Mouse (Mus musculus) hindbrain, embryonic 16.5 days (tissue): Measurements from ENCODE around the gene Tex19.2. TPM values are rescaled to one million over a fixed set of nuclear protein-coding genes. Genes with fewer than 3 reads are reported as not detected.
"Not testable (repeated sequence)": the region's sequence is repeated elsewhere in the genome, so short reads cannot be mapped to it uniquely, and the experiment has no call there.

Experiments used
- ATAC-seq: fragments of 200-750 bp; cut with Nextera tagmentation; 2 replicates; pipeline ENCODE4 v1.8.0; 2017; ENCODE audit warnings: moderate TSS enrichment, moderate library complexity
- H3K27ac ChIP-seq: fragments of 300-500 bp; sonication (generic); 2 replicates; pipeline ENCODE4 v1.5.1; 2014; ENCODE audit warnings: low read depth, mild to moderate bottlenecking, control low read depth, low read length, moderate library complexity
- H3K27me3 ChIP-seq: fragments of 300-500 bp; sonication (generic); replicated peaks from 2 replicates; pipeline ENCODE4 v1.6.1; 2014; ENCODE audit warnings: low read length; ENCODE audit not compliant: control insufficient read depth, insufficient read depth
- H3K36me3 ChIP-seq: fragments of 300-500 bp; sonication (generic); 2 replicates; pipeline ENCODE4 v1.6.1; 2014; ENCODE audit warnings: mild to moderate bottlenecking, low read length, moderate library complexity, mixed read lengths; ENCODE audit not compliant: control insufficient read depth, insufficient read depth
- H3K4me1 ChIP-seq: fragments of 300-500 bp; sonication (generic); 2 replicates; pipeline ENCODE4 v1.6.1; 2014; ENCODE audit warnings: low read depth, low read length; ENCODE audit not compliant: control insufficient read depth, insufficient read depth
- H3K4me2 ChIP-seq: fragments of 300-500 bp; sonication (generic); 2 replicates; pipeline ENCODE4 v1.6.1; 2014; ENCODE audit warnings: mild to moderate bottlenecking, low read length, control low read depth, moderate library complexity
- H3K4me3 ChIP-seq: fragments of 300-500 bp; sonication (generic); 2 replicates; pipeline ENCODE4 v1.5.1; 2014; ENCODE audit warnings: mild to moderate bottlenecking, low read length, control low read depth, moderate library complexity
- H3K9ac ChIP-seq: fragments of 300-500 bp; sonication (generic); 2 replicates; pipeline ENCODE4 v1.6.1; 2014; ENCODE audit warnings: low read depth, mild to moderate bottlenecking, control low read depth, low read length, moderate library complexity
- H3K9me3 ChIP-seq: fragments of 300-500 bp; sonication (generic); 2 replicates; pipeline ENCODE4 v1.6.1; 2014; ENCODE audit warnings: mild to moderate bottlenecking, low read length, moderate library complexity; ENCODE audit not compliant: control insufficient read depth
- WGBS: fragments of 180-500 bp; shearing (Covaris S2); extraction: QIAGEN DNeasy Blood & Tissue Kit; methylation state at CpG from one replicate; pipeline ENCODE4 v1.1.7; 2014; 5-methylcytosine and 5-hydroxymethylcytosine counted together
- polyA plus RNA-seq: library from polyadenylated mRNA; unstranded; fragments of >200 nt; fragmentation: Nextera tagmentation; extraction: Ambion mirVana; gene quantifications from 2 replicates; pipeline ENCODE4 v1.2.1, GENCODE M21; 2015

The Tex19.2 gene
- polyA plus RNA-seq, 1 experiment from 2014 or later = not detected

DNA sequence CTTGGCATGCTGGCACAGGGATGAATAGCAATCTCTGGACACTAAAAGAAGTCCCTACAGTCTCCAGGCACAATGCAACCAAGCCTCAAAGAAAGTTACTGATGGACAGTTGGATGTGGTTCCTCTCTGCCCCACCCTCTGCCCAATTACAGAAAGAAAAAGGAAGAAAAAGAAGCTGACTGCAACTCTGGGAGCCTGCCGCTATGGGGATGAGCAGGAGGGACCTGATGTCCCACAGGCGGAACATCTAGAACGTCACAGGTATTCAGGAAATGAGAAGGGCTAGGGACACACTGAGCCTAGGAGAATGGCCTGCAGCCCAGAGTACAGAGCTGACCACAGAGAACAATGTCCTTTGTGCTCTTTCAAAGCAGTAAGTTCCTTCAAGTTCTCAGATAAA, 36.2 kb downstream of the Tex19.2 start:
- 76% methylated on average over 3 of the region's 3 CpGs for WGBS
- H3K4me1 ChIP-seq = no peaks in the 10 kb centered on the region
- ATAC-seq = no peak
- H3K27ac ChIP-seq = no peak overlapping the region
- H3K9me3 ChIP-seq = no peaks in the 10 kb centered on the region
- no peak overlapping the region for H3K4me3 ChIP-seq
- no peak overlapping the region for H3K4me2 ChIP-seq
- H3K9ac ChIP-seq = no peak overlapping the region
- no peaks in the 10 kb centered on the region for H3K27me3 ChIP-seq
- H3K36me3 ChIP-seq = no peaks in the 10 kb centered on the region

DNA sequence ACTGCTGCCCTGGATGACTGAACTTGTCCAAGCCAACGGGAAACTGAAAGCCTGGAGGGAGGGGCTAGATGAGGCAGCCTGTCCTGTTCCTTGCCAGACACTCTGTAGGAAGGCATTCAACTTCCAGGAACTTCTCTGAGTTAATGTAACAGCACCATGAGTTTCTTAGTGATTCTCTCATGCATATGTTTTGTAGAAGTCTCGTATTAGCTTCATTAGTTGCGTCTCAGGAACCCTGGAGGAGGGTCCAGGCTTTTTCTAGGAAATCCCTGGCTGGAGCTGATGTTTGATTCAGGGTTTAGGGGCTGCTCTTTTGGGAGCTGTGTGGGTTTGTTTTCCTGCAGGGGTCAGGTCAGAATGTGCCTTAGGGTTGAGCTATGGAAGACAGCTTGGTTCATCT, 37.4 kb downstream of the Tex19.2 start, which contains the start of gene Sectm1a:
Gene Sectm1a, minus strand, starts transcription at position 101 of the 400 bp plus-strand sequence.
- H3K27me3 ChIP-seq = no peaks in the 10 kb centered on the region
- WGBS = 82% methylated on average over 3 of the region's 3 CpGs
- H3K4me1 ChIP-seq = no peaks in the 10 kb centered on the region
- no peaks in the 10 kb centered on the region for H3K36me3 ChIP-seq
- no peak within 1 kb of the TSS for H3K27ac ChIP-seq
- H3K9me3 ChIP-seq = no peaks in the 10 kb centered on the region
- H3K4me2 ChIP-seq = no peak within 1 kb of the TSS
- ATAC-seq = no peak
- H3K4me3 ChIP-seq = no peak within 1 kb of the TSS
- no peak within 1 kb of the TSS for H3K9ac ChIP-seq

GRCm38 (mm10) chr11:121080330-121080729, 38.1 kb downstream of the Tex19.2 start:
- Histone ChIP-seq H3K27me3 (no peaks in the 10 kb centered on the region), H3K27ac (no peak overlapping the region), H3K4me2 (no peak overlapping the region), H3K36me3 (no peaks in the 10 kb centered on the region), H3K9me3 (no peaks in the 10 kb centered on the region), H3K9ac (no peak overlapping the region), H3K4me3 (no peak overlapping the region), H3K4me1 (no peaks in the 10 kb centered on the region)
- no peak for ATAC-seq
- 94% methylated on average over 8 of the region's 8 CpGs for WGBS

- Histone ChIP-seq H3K27me3 (no peaks in the 10 kb centered on the region), H3K27ac (no peak overlapping the region), H3K9me3 (no peaks in the 10 kb centered on the region), H3K4me1 (no peaks in the 10 kb centered on the region), H3K4me3 (no peak overlapping the region), H3K9ac (no peak overlapping the region), H3K4me2 (no peak overlapping the region), H3K36me3 (no peaks in the 10 kb centered on the region)
- no peak for ATAC-seq
- 69% methylated on average over 5 of the region's 5 CpGs for WGBS
Observed at GRCm38 (mm10) chr11:121075655-121076054, 42.8 kb downstream of the Tex19.2 start.

GRCm38 (mm10) chr11:121069662-121070061, 48.8 kb downstream of the Tex19.2 start:
- not testable (repeated sequence) for H3K4me2 ChIP-seq, H3K4me3 ChIP-seq, H3K36me3 ChIP-seq, H3K9me3 ChIP-seq, ATAC-seq, H3K27ac ChIP-seq, H3K9ac ChIP-seq, H3K4me1 ChIP-seq, H3K27me3 ChIP-seq
- 93% methylated on average over 11 of the region's 16 CpGs for WGBS

- H3K36me3 ChIP-seq = no peaks in the 10 kb centered on the region
- 94% methylated on average over 2 of the region's 2 CpGs for WGBS
- no peak overlapping the region for H3K4me3 ChIP-seq
- no peak overlapping the region for H3K4me2 ChIP-seq
- no peaks in the 10 kb centered on the region for H3K9me3 ChIP-seq
- H3K27me3 ChIP-seq = no peaks in the 10 kb centered on the region
- H3K9ac ChIP-seq = no peak overlapping the region
- no peaks in the 10 kb centered on the region for H3K4me1 ChIP-seq
- H3K27ac ChIP-seq = no peak overlapping the region
- ATAC-seq = no peak
Observed at GRCm38 (mm10) chr11:121067895-121068294, 50.6 kb downstream of the Tex19.2 start.

Other genes with a start within 250 kb of the Tex19.2 start
- 6.3 and 6.7 TPM in 2 replicates for gene Ccdc57, start 185.8 kb downstream of the Tex19.2 start, polyA plus RNA-seq
- 11.5 and 15.2 TPM in 2 replicates for gene Slc16a3, start 170.2 kb downstream of the Tex19.2 start, polyA plus RNA-seq
- gene Csnk1d, start 127.3 kb downstream of the Tex19.2 start, polyA plus RNA-seq = 124 and 141 TPM in 2 replicates
- gene Cd7, start 79.3 kb downstream of the Tex19.2 start, polyA plus RNA-seq = 0.29 TPM in 1 of 2 replicates, not detected in the other
- gene Sectm1b, start 55.1 kb downstream of the Tex19.2 start, polyA plus RNA-seq = not detected in 2 replicates
- not detected in 2 replicates for gene Sectm1a, start 37.5 kb downstream of the Tex19.2 start, polyA plus RNA-seq
- not detected in 2 replicates for gene Tex19.1, start 27.5 kb upstream of the Tex19.2 start, polyA plus RNA-seq
- 0.73 and 0.89 TPM in 2 replicates for gene Uts2r, start 41.6 kb upstream of the Tex19.2 start, polyA plus RNA-seq
- gene Hexdc, start 85.8 kb upstream of the Tex19.2 start, polyA plus RNA-seq = 31.4 and 37.9 TPM in 2 replicates
- 32.7 and 33.3 TPM in 2 replicates for gene Ogfod3, start 86.0 kb upstream of the Tex19.2 start, polyA plus RNA-seq
- 36.8 and 41.0 TPM in 2 replicates for gene Cybc1, start 110.6 kb upstream of the Tex19.2 start, polyA plus RNA-seq
- gene Narf, start 118.6 kb upstream of the Tex19.2 start, polyA plus RNA-seq = 85.9 and 89.8 TPM in 2 replicates
- gene Foxk2, start 141.3 kb upstream of the Tex19.2 start, polyA plus RNA-seq = 11.6 and 12.5 TPM in 2 replicates
- 87.3 and 90.0 TPM in 2 replicates for gene Wdr45b, start 235.8 kb upstream of the Tex19.2 start, polyA plus RNA-seq